Mouse (Mus musculus) forebrain, embryonic 13.5 days (tissue): ENCODE measurements around the gene Mcpt2. TPM values are rescaled to one million over a fixed set of nuclear protein-coding genes. Genes with fewer than 3 reads are reported as not detected.
"Not testable (repeated sequence)": the region's sequence is repeated elsewhere in the genome, so short reads cannot be mapped to it uniquely, and the experiment has no call there.

Source experiments
- ATAC-seq: fragments of 200-750 bp; cut with Nextera tagmentation; 2 replicates; pipeline ENCODE4 v1.8.0; 2017
- H3K27ac ChIP-seq: fragments of 300-500 bp; sonication (generic); 2 replicates; pipeline ENCODE4 v1.5.1; 2015; ENCODE audit warnings: inconsistent platforms, mild to moderate bottlenecking, moderate library complexity
- H3K27me3 ChIP-seq: fragments of 300-500 bp; sonication (generic); 2 replicates; pipeline ENCODE4 v1.6.1; 2015; ENCODE audit warnings: mild to moderate bottlenecking, inconsistent platforms
- H3K36me3 ChIP-seq: fragments of 300-500 bp; sonication (generic); 2 replicates; pipeline ENCODE4 v1.6.1; 2015; ENCODE audit warnings: mild to moderate bottlenecking, inconsistent platforms; ENCODE audit not compliant: poor library complexity, severe bottlenecking
- H3K4me1 ChIP-seq: fragments of 300-500 bp; sonication (generic); 2 replicates; pipeline ENCODE4 v1.6.1; 2015; ENCODE audit warnings: inconsistent platforms
- H3K4me2 ChIP-seq: fragments of 300-500 bp; sonication (generic); 2 replicates; pipeline ENCODE4 v1.6.1; 2015; ENCODE audit warnings: inconsistent platforms, mild to moderate bottlenecking, moderate library complexity
- H3K4me3 ChIP-seq: fragments of 300-500 bp; sonication (generic); 2 replicates; pipeline ENCODE4 v1.5.1; 2015; ENCODE audit warnings: mild to moderate bottlenecking, inconsistent platforms
- H3K9ac ChIP-seq: fragments of 300-500 bp; sonication (generic); 2 replicates; pipeline ENCODE4 v1.6.1; 2015; ENCODE audit warnings: mild to moderate bottlenecking, inconsistent platforms
- H3K9me3 ChIP-seq: fragments of 300-500 bp; sonication (generic); replicated peaks from 2 replicates; pipeline ENCODE4 v1.6.1; 2016; ENCODE audit warnings: inconsistent platforms
- WGBS: fragments of 180-500 bp; shearing (Covaris S2); methylation state at CpG from one replicate; pipeline ENCODE4 v1.1.7; 2015; 5-methylcytosine and 5-hydroxymethylcytosine counted together
- polyA plus RNA-seq: library from polyadenylated mRNA; unstranded; fragments of >200 nt; fragmentation: Nextera tagmentation; extraction: Ambion mirVana; gene quantifications from 2 replicates; pipeline ENCODE4 v1.2.1, GENCODE M21; 2015

Gene Mcpt2
- polyA plus RNA-seq, result not detected in 2 replicates

DNA sequence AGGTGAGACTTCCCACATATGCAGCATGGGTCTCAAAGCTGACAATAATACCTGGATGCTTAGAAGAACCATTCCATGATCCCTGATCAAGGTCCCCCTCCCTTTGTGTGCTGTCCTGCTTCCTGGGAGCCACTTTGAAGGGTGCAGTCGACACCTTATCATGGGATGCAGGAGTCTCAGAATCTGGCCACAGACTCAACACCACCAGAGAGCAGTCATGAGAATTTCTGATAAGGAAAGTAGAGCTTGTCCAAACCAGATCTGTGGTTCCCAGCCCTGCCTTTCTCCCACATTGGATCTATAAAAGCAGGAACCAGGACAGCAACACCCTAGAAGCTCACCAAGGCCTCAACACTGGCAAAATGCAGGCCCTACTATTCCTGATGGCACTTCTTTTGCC, at the start of gene Mcpt2:
Gene Mcpt2 (plus strand): TSS at position 250 of the 400 bp plus-strand sequence.
- not testable (repeated sequence) for H3K4me2 ChIP-seq, H3K36me3 ChIP-seq, H3K27ac ChIP-seq, H3K27me3 ChIP-seq, H3K9me3 ChIP-seq, H3K9ac ChIP-seq, H3K4me3 ChIP-seq, ATAC-seq, H3K4me1 ChIP-seq
- 83% methylated on average over 1 of the region's 1 CpGs for WGBS

GRCm38 (mm10) chr14:56013147-56013546, 28.7 kb upstream of the Mcpt2 start:
- Histone ChIP-seq H3K9ac (no peak overlapping the region), H3K4me3 (no peak overlapping the region), H3K27ac (no peak overlapping the region), H3K27me3 (no peaks in the 10 kb centered on the region), H3K4me1 (no peaks in the 10 kb centered on the region), H3K36me3 (no peaks in the 10 kb centered on the region), H3K4me2 (no peak overlapping the region), H3K9me3 (no peaks in the 10 kb centered on the region)
- ATAC-seq, result no peak
- WGBS, result 66% methylated on average over 3 of the region's 3 CpGs

GRCm38 (mm10) chr14:56013924-56014323, 27.9 kb upstream of the Mcpt2 start:
- no peaks in the 10 kb centered on the region for H3K4me1 ChIP-seq
- no peaks in the 10 kb centered on the region for H3K36me3 ChIP-seq
- no peaks in the 10 kb centered on the region for H3K9me3 ChIP-seq
- H3K4me3 ChIP-seq, result no peak overlapping the region
- ATAC-seq, result no peak
- no peak overlapping the region for H3K27ac ChIP-seq
- no peak overlapping the region for H3K4me2 ChIP-seq
- H3K9ac ChIP-seq, result no peak overlapping the region
- H3K27me3 ChIP-seq, result no peaks in the 10 kb centered on the region
- WGBS, result 95% methylated on average over 2 of the region's 2 CpGs

DNA sequence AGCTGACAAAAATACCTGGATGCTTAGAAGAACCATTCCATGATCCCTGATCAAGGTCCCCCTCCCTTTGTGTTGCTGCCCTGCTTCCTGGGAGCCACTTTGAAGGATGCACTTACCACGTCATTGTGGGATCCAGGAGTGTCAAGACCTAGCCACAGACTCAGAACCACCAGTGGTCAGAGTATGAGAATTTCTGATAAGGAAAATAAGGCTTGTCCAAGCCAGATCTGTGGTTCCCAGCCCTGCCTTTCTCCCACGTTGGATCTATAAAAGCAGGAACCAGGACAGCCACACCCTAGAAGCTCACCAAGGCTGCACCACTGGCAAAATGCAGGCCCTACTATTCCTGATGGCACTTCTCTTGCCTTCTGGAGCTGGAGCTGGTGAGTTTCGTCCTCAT, 24.2 kb upstream of the Mcpt2 start, which contains the start of gene Mcpt1:
Gene Mcpt1 (plus strand): TSS at position 301 of the 400 bp plus-strand sequence.
- 85% methylated on average over 3 of the region's 3 CpGs for WGBS
- not testable (repeated sequence) for H3K4me1 ChIP-seq, H3K4me2 ChIP-seq, H3K4me3 ChIP-seq, ATAC-seq, H3K9ac ChIP-seq, H3K9me3 ChIP-seq, H3K36me3 ChIP-seq, H3K27ac ChIP-seq, H3K27me3 ChIP-seq

GRCm38 (mm10) chr14:56019446-56019845, 22.4 kb upstream of the Mcpt2 start:
- Histone ChIP-seq H3K4me2 (no peak overlapping the region), H3K27ac (no peak overlapping the region)
- ATAC-seq, result no peak

GRCm38 (mm10) chr14:56021305-56021704, 20.5 kb upstream of the Mcpt2 start:
- WGBS, result 84% methylated on average over 4 of the region's 4 CpGs
- H3K27ac ChIP-seq, H3K9me3 ChIP-seq: not testable (repeated sequence)

More at GRCm38 (mm10) chr14:56019446-56019845, 22.4 kb upstream of the Mcpt2 start:
- H3K9ac ChIP-seq, result no peak overlapping the region
- no peak overlapping the region for H3K4me3 ChIP-seq
- no peaks in the 10 kb centered on the region for H3K9me3 ChIP-seq
- WGBS, result 71% methylated on average over 1 of the region's 1 CpGs
- no peaks in the 10 kb centered on the region for H3K36me3 ChIP-seq
- H3K4me1 ChIP-seq, result no peaks in the 10 kb centered on the region
- H3K27me3 ChIP-seq, result no peaks in the 10 kb centered on the region

GRCm38 (mm10) chr14:56030395-56030794, 11.4 kb upstream of the Mcpt2 start, which contains the start of gene Mcpt9:
Gene Mcpt9, minus strand, starts transcription at chr14:56030495.
- not testable (repeated sequence) for H3K4me3 ChIP-seq, H3K4me2 ChIP-seq, H3K9me3 ChIP-seq, H3K36me3 ChIP-seq, H3K4me1 ChIP-seq, H3K9ac ChIP-seq, ATAC-seq, H3K27ac ChIP-seq, H3K27me3 ChIP-seq
- WGBS, result 83% methylated on average over 3 of the region's 3 CpGs

More at GRCm38 (mm10) chr14:56021305-56021704, 20.5 kb upstream of the Mcpt2 start:
- not testable (repeated sequence) for H3K36me3 ChIP-seq, H3K27me3 ChIP-seq, H3K4me3 ChIP-seq, H3K4me2 ChIP-seq, H3K9ac ChIP-seq, H3K4me1 ChIP-seq, ATAC-seq

- no peak overlapping the region for H3K27ac ChIP-seq
- no peaks in the 10 kb centered on the region for H3K9me3 ChIP-seq
- H3K4me3 ChIP-seq, result no peak overlapping the region
- H3K27me3 ChIP-seq, result no peaks in the 10 kb centered on the region
- WGBS, result 87% methylated on average over 2 of the region's 2 CpGs
- no peak for ATAC-seq
- H3K4me1 ChIP-seq, result no peaks in the 10 kb centered on the region
- no peak overlapping the region for H3K4me2 ChIP-seq
- no peaks in the 10 kb centered on the region for H3K36me3 ChIP-seq
- H3K9ac ChIP-seq, result no peak overlapping the region
Observed at GRCm38 (mm10) chr14:56034433-56034832, 7.4 kb upstream of the Mcpt2 start.

DNA sequence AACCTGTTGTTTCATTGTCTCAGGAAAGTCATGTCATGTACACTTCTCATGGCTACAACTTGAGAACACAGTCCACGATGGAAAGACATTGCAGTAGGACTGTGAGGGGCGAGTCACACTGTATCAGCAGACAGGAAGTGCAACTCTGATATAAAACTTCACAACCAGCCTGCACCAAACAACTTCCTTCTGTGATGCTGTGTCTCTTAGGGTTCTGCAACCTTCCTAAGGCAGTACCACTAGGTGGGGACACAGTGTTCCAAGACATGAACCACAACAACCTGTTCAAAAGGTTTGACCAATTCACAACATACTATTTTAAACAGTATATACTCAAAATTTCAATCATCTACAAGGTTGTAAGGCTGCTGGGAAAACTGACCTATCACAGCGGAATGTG, 13.6 kb downstream of the Mcpt2 start:
- no peak overlapping the region for H3K9ac ChIP-seq
- 88% methylated on average over 3 of the region's 3 CpGs for WGBS
- H3K4me2 ChIP-seq, result no peak overlapping the region
- no peaks in the 10 kb centered on the region for H3K4me1 ChIP-seq
- H3K27me3 ChIP-seq, result no peaks in the 10 kb centered on the region
- H3K36me3 ChIP-seq, result no peaks in the 10 kb centered on the region
- no peak overlapping the region for H3K27ac ChIP-seq
- ATAC-seq, result no peak
- no peaks in the 10 kb centered on the region for H3K9me3 ChIP-seq
- no peak overlapping the region for H3K4me3 ChIP-seq

- Histone ChIP-seq H3K36me3 (no peaks in the 10 kb centered on the region), H3K27me3 (no peaks in the 10 kb centered on the region), H3K4me3 (no peak overlapping the region), H3K4me2 (no peak overlapping the region), H3K4me1 (no peaks in the 10 kb centered on the region), H3K9me3 (no peaks in the 10 kb centered on the region), H3K27ac (no peak overlapping the region), H3K9ac (no peak overlapping the region)
- WGBS, result 92% methylated on average over 4 of the region's 4 CpGs
- no peak for ATAC-seq
Observed at GRCm38 (mm10) chr14:56057722-56058121, 15.9 kb downstream of the Mcpt2 start.

GRCm38 (mm10) chr14:56062213-56062612, 20.4 kb downstream of the Mcpt2 start, which contains the start of gene Mcpt4:
Gene Mcpt4, minus strand, starts transcription at chr14:56062313.
- not testable (repeated sequence) for H3K36me3 ChIP-seq, H3K4me1 ChIP-seq, H3K9ac ChIP-seq, H3K27ac ChIP-seq, H3K27me3 ChIP-seq, H3K9me3 ChIP-seq, ATAC-seq, H3K4me2 ChIP-seq, H3K4me3 ChIP-seq
- WGBS, result 80% methylated on average over 3 of the region's 3 CpGs

- ATAC-seq, result no peak
- Histone ChIP-seq H3K9ac (no peak overlapping the region), H3K27ac (no peak overlapping the region), H3K9me3 (no peaks in the 10 kb centered on the region), H3K4me2 (no peak overlapping the region), H3K27me3 (no peaks in the 10 kb centered on the region), H3K4me1 (no peaks in the 10 kb centered on the region), H3K36me3 (no peaks in the 10 kb centered on the region), H3K4me3 (no peak overlapping the region)
- 71% methylated on average over 4 of the region's 4 CpGs for whole genome bisulfite sequencing
Observed at GRCm38 (mm10) chr14:56082016-56082415, 40.2 kb downstream of the Mcpt2 start.

GRCm38 (mm10) chr14:56085167-56085566, 43.3 kb downstream of the Mcpt2 start, which contains the start of gene Mcpt8:
Gene Mcpt8, minus strand, starts transcription at chr14:56085273.
- no peak within 1 kb of the TSS for H3K4me2 ChIP-seq
- no peaks in the 10 kb centered on the region for H3K9me3 ChIP-seq
- no peaks in the 10 kb centered on the region for H3K4me1 ChIP-seq
- WGBS, result 92% methylated on average over 2 of the region's 2 CpGs
- ATAC-seq, result no peak
- no peak within 1 kb of the TSS for H3K4me3 ChIP-seq
- H3K27me3 ChIP-seq, result no peaks in the 10 kb centered on the region
- H3K9ac ChIP-seq, result no peak within 1 kb of the TSS
- H3K27ac ChIP-seq, result no peak within 1 kb of the TSS
- H3K36me3 ChIP-seq, result no peaks in the 10 kb centered on the region
